Mouse (Mus musculus) C2C12 (cell line): Measurements from ENCODE around the gene Pacs1. TPM values are rescaled to one million over a fixed set of nuclear protein-coding genes. Genes with fewer than 3 reads are reported as not detected.
A peak's percentile ranks its signal among the peaks of the same experiment; 100 is the strongest.

Source experiments
- H3K27me3 ChIP-seq: one replicate; pipeline ENCODE4 v1.6.1; 2011; ENCODE audit not compliant: control insufficient read depth, insufficient read depth, insufficient read length
- H3K36me3 ChIP-seq: one replicate; pipeline ENCODE4 v1.6.1; 2011; ENCODE audit not compliant: control insufficient read depth, insufficient read depth
- H3K4me3 ChIP-seq: one replicate; pipeline ENCODE4 v1.5.1; 2011; ENCODE audit warnings: mild to moderate bottlenecking, control low read depth; ENCODE audit not compliant: poor library complexity, insufficient read depth, severe bottlenecking
- H3K79me2 ChIP-seq: one replicate; pipeline ENCODE4 v1.6.1; 2011; ENCODE audit not compliant: control insufficient read depth, insufficient read depth
- H3K79me3 ChIP-seq: one replicate; pipeline ENCODE4 v1.6.1; 2011; ENCODE audit warnings: low read depth, control low read depth
- H3ac ChIP-seq: one replicate; pipeline ENCODE3; 2011; ENCODE audit warnings: low read depth; ENCODE audit not compliant: control insufficient read depth, insufficient read length
- CEBPB ChIP-seq: IDR thresholded peaks from one replicate; pipeline ENCODE4 v1.6.1; 2011; ENCODE audit warnings: low read depth, mild to moderate bottlenecking, control low read depth, moderate library complexity
- CTCF ChIP-seq: IDR thresholded peaks from one replicate; pipeline ENCODE4 v1.5.1; 2011; ENCODE audit not compliant: control insufficient read depth, insufficient read depth, insufficient read length
- FOSL1 ChIP-seq: IDR thresholded peaks from one replicate; pipeline ENCODE4 v1.8.0; 2011; ENCODE audit warnings: mild to moderate bottlenecking, low read length; ENCODE audit not compliant: poor library complexity, insufficient read depth, severe bottlenecking
- MAX ChIP-seq: IDR thresholded peaks from one replicate; pipeline ENCODE4 v1.6.1; 2011; ENCODE audit warnings: mild to moderate bottlenecking, control low read depth
- MYOD1 ChIP-seq: IDR thresholded peaks from one replicate; pipeline ENCODE4 v1.6.1; 2011; ENCODE audit warnings: low read depth; ENCODE audit not compliant: control insufficient read depth, insufficient read length
- MYOG ChIP-seq: IDR thresholded peaks from one replicate; pipeline ENCODE4 v1.6.1; 2011; ENCODE audit not compliant: control insufficient read depth, insufficient read length; ENCODE audit errors: extremely low read depth
- USF1 ChIP-seq: IDR thresholded peaks from one replicate; pipeline ENCODE4 v1.6.1; 2011; ENCODE audit warnings: low read depth, mild to moderate bottlenecking, control low read depth, moderate library complexity
- polyA plus RNA-seq: library from polyadenylated mRNA; unstranded; fragments of >200 nt; fragmentation: generic; extraction: Trizol; gene quantifications from one replicate; pipeline ENCODE4 v1.2.1, GENCODE M21; 2012; ENCODE audit warnings: missing spikeins

Pacs1 gene
- polyA plus RNA-seq, 1 experiment: 10.1 TPM

GRCm38 (mm10) chr19:5117494-5118383 lies 155.2 kb downstream of the Pacs1 start:
- H3K79me3 ChIP-seq: no peaks in the 10 kb centered on the region
- peaks cover 3% of the 10 kb centered on the region for H3K36me3 ChIP-seq
- TF ChIP-seq MAX: peak; percentile 66
- TF ChIP-seq MYOG: no peak
- no peak for TF ChIP-seq FOSL1
- TF ChIP-seq MYOD1: no peak
- peak; percentile 97 for TF ChIP-seq CTCF
- TF ChIP-seq CEBPB: no peak
- TF ChIP-seq USF1: no peak
- peaks cover 10% of the 10 kb centered on the region for H3K79me2 ChIP-seq
- H3ac ChIP-seq: peak overlapping the region; percentile 89
- H3K27me3 ChIP-seq: no peaks in the 10 kb centered on the region
- peak overlapping the region; percentile 72 for H3K4me3 ChIP-seq

- no peak overlapping the region for H3ac ChIP-seq
- H3K36me3 ChIP-seq: peaks cover 33% of the 10 kb centered on the region
- H3K79me3 ChIP-seq: no peaks in the 10 kb centered on the region
- H3K4me3 ChIP-seq: no peak overlapping the region
- H3K79me2 ChIP-seq: peaks cover 10% of the 10 kb centered on the region
- no peaks in the 10 kb centered on the region for H3K27me3 ChIP-seq
- TF ChIP-seq MYOD1: no peak
These were observed 159.1 kb downstream of the Pacs1 start for GRCm38 (mm10) chr19:5113783-5114182.

- Histone ChIP-seq H3K36me3 (peaks cover 37% of the 10 kb centered on the region), H3ac (no peak overlapping the region), H3K4me3 (no peak overlapping the region), H3K79me3 (peaks cover 10% of the 10 kb centered on the region), H3K79me2 (peaks cover 19% of the 10 kb centered on the region), H3K27me3 (no peaks in the 10 kb centered on the region)
- TF ChIP-seq FOSL1 (no peak), MYOG (no peak), MYOD1 (no peak), MAX (no peak), USF1 (no peak), CEBPB (no peak), CTCF (no peak)
These were observed 163.1 kb downstream of the Pacs1 start for GRCm38 (mm10) chr19:5109659-5110453.

- H3ac ChIP-seq: no peak overlapping the region
- H3K4me3 ChIP-seq: no peak overlapping the region
- H3K36me3 ChIP-seq: peaks cover 48% of the 10 kb centered on the region
- peaks cover 23% of the 10 kb centered on the region for H3K79me2 ChIP-seq
- TF ChIP-seq MYOG: no peak
- no peak for TF ChIP-seq FOSL1
- no peak for TF ChIP-seq CTCF
- TF ChIP-seq MYOD1: no peak
- no peak for TF ChIP-seq USF1
- no peak for TF ChIP-seq MAX
- TF ChIP-seq CEBPB: no peak
- H3K79me3 ChIP-seq: peaks cover 13% of the 10 kb centered on the region
- H3K27me3 ChIP-seq: no peaks in the 10 kb centered on the region
These were observed 164.2 kb downstream of the Pacs1 start for GRCm38 (mm10) chr19:5108702-5109101.

GRCm38 (mm10) chr19:5108271-5108575 lies 164.7 kb downstream of the Pacs1 start:
- H3ac ChIP-seq: no peak overlapping the region
- no peaks in the 10 kb centered on the region for H3K27me3 ChIP-seq
- H3K4me3 ChIP-seq: no peak overlapping the region
- peaks cover 23% of the 10 kb centered on the region for H3K79me2 ChIP-seq
- peaks cover 13% of the 10 kb centered on the region for H3K79me3 ChIP-seq
- H3K36me3 ChIP-seq: peaks cover 53% of the 10 kb centered on the region
- no peak for TF ChIP-seq MYOD1
- TF ChIP-seq CEBPB: no peak
- no peak for TF ChIP-seq MAX
- no peak for TF ChIP-seq CTCF
- TF ChIP-seq MYOG: no peak
- TF ChIP-seq FOSL1: no peak
- TF ChIP-seq USF1: no peak
